Mouse (Mus musculus) Patski (cell line): Measurements from ENCODE around the gene She. TPM values are rescaled to one million over a fixed set of nuclear protein-coding genes. Genes with fewer than 3 reads are reported as not detected.
"Not testable (repeated sequence)": the region's sequence is repeated elsewhere in the genome, so short reads cannot be mapped to it uniquely, and the experiment has no call there.

Experiments
- ATAC-seq: fragments of 100-300 bp; one replicate; pipeline ENCODE4 v1.8.0; 2021
- CTCF ChIA-PET: fragments of 350-600 bp; sonication (Branson Sonifier 250); formaldehyde crosslinking; loops from one replicate; lab custom pipeline; 2022; ENCODE audit warnings: inconsistent platforms; lab: Charles Lee
- POLR2A ChIA-PET: fragments of 350-600 bp; sonication (Branson Sonifier 250); formaldehyde crosslinking; loops from one replicate; lab custom pipeline; 2022; ENCODE audit warnings: antibody characterized with exemption, inconsistent platforms; lab: Charles Lee
- DNase-seq: peaks from one replicate; pipeline ENCODE4 v3.0.0-alpha.2; 2011; ENCODE audit warnings: low read depth, low spot score
- H3K27me3 ChIP-seq: fragments of 371-371 bp; one replicate; pipeline ENCODE4 v1.5.1; 2021
- CTCF ChIP-seq: fragments of 100-300 bp; IDR thresholded peaks from one replicate; pipeline ENCODE4 v1.5.1; 2021
- in situ Hi-C: fragments of 300-500 bp; cut with MboI; formaldehyde crosslinking; loops from 3 replicates; pipeline ENCODE4 v1.11.1; 2018; ENCODE audit warnings: low pct_unique_long_range_greater_than_20kb, mixed read lengths
- polyA plus RNA-seq: library from polyadenylated mRNA; unstranded; gene quantifications from one replicate; pipeline ENCODE4 v1.2.3, GENCODE M21; 2021

She gene
- 0.03 TPM for polyA plus RNA-seq

DNA sequence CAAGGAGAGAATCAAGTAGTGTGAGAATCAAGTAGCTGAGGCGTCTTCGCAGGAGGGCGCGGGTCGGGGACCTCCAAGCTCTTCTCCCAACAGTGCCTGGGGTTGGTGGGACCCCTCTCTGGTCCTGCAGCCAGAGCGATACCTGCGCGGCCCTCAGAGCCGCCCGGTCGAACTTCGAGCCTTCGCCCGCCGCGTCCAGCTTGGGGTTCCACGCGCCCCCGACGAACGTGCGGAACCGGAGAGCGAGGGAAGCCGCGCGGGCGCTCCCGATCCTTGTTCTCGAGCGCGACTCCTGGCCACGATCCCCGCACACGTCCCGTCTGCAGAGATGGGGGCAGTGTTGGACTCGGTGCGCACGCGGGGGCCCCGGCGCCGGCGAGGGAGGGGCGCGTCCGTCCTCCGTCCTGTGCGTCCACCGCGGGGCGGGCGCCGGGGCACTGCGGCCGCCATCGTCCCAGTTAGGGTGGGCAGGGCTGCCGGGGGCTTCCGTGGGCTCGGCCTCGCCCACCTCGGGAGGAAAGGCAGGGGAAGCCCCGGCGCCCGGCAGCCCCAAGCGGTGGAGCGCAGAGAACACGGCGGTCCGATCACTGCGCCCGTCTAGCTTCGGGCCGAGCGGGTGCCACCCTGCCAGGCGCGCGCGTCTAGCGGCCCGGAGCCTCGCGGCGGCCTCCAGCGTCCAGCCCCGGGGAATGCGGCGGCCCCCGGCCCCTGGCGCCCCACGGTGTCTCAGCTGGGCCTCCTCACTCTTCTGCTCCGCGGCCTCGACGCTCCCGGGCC, at the start of gene She:
Gene She, plus strand, starts transcription at position 556 of the 777 bp plus-strand sequence.
- no peak for ATAC-seq
- no peak for DNase-seq
- ChIA-PET POLR2A (no interaction called here), CTCF (interaction anchor here (1.2 to 1.6 kb wide), 2 partner anchors 12 to 27 kb away, joined by 3 to 4 read pairs; no protein-coding TSS in a partner anchor)
- in situ Hi-C loops: no loop called here
- no peak for TF ChIP-seq CTCF
- peaks cover 72% of the 10 kb centered on the region for H3K27me3 ChIP-seq

DNA sequence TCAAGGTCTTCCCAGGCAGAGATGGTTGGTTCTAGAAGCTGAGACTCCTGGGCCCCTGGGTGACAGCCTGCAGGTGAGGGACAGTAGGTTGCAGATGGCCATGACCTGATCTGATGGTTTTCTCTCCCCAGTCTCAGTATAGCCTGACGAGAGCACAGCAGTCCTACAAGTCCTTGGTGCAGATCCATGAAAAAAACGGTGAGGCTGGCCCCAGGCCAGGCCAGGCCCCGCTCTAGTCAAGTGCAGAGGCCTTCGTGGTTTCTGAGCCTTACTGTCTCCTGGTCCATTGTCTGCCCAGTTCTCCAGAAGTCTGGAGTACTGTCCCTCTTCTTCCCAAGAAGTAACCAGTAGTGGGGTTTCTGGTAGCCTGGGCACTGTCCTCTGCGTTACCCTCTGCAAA, 49.5 kb upstream of the She start:
- no peak for ATAC-seq
- no peak for TF ChIP-seq CTCF
- CTCF ChIA-PET: no interaction called here
- POLR2A ChIA-PET: no interaction called here
- no peak for DNase-seq
- H3K27me3 ChIP-seq: no peaks in the 10 kb centered on the region
- in situ Hi-C loops: no loop called here

DNA sequence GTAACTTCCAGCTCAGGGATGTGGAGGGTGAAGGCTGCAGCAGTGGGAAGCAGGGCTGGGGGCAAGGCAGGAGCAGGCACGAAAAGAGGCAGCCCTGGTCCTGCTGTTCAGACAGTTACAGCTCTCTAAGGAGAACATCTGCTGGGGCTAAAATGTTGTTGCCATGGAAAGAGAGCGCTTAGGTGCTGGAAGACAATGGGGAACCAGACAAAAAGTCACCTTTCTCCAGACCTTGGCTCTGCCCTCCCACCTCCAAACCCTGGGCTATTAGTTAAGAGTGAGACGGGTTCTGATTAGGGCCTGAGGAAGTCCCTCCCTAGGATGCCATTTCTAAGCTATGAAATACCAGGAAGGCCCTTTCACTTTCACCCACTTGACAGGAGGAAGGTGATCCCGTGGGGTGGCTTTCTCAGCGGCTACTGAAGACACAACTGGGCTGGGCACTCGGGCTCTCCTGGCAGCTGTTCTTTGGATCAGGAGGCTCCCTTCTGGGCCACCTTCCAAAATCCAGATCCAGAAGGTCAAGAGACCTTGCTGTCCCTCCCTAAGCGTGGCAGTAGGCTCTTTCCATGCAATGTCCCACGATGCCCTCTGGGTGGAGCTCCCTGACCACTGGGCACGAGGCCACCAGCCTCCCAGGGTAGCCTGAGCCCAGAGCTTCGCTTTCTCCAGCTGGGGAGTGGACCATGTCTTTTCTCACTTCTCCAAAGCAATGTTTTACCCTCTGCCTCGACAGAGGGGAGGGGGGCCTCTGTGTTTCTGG, 46.0 kb upstream of the She start:
- in situ Hi-C loops: loop anchor here (5.0 kb wide), 2 partner anchors 67 to 292 kb away; no protein-coding TSS in a partner anchor
- no peak for TF ChIP-seq CTCF
- H3K27me3 ChIP-seq: no peaks in the 10 kb centered on the region
- peak; percentile 34 for DNase-seq
- POLR2A ChIA-PET: interaction anchor here (1.0 to 1.8 kb wide), 3 partner anchors 9 to 128 kb away, joined by 3 to 6 read pairs (median 3); partner anchors contain the start of gene Il6ra
- CTCF ChIA-PET: interaction anchor here (0.7 to 4.5 kb wide), 30 partner anchors 9 to 292 kb away, joined by 3 to 58 read pairs (median 4); partner anchors contain the start of genes Atp8b2, Il6ra and Ube2q1
- ATAC-seq: peak; percentile 76

DNA sequence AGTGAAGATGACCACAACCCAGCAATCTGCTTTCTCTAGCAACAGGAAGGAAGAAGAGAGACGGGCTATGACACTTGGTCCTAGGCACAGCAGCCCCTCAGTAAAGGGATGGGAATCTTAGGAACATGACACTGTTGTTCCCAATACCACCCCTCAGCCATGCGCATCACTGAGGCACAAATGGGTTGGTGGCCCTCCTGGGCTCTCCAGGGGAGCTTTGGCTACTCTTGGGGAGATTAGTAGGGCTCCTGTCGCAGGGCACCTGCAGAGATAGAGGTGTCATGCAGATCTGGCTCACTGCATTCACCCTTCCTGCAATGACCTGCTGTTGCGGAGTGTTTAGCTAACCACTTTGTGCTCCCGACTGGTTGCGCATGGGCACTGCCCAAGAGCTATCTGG, 44.9 kb upstream of the She start:
- in situ Hi-C loops: loop anchor here (5.0 kb wide), 2 partner anchors 66 to 291 kb away; no protein-coding TSS in a partner anchor
- CTCF ChIA-PET: interaction anchor here (0.8 to 4.5 kb wide), 8 partner anchors 9 to 178 kb away, joined by 3 to 58 read pairs (median 10); partner anchors contain the start of genes Atp8b2 and Ube2q1
- ATAC-seq (no peak), DNase-seq (no peak)
- no peak for TF ChIP-seq CTCF
- POLR2A ChIA-PET: interaction anchor here (0.6 kb wide), 1 partner anchor 1514 kb away, joined by 3 read pairs; no protein-coding TSS in a partner anchor
- no peaks in the 10 kb centered on the region for H3K27me3 ChIP-seq

DNA sequence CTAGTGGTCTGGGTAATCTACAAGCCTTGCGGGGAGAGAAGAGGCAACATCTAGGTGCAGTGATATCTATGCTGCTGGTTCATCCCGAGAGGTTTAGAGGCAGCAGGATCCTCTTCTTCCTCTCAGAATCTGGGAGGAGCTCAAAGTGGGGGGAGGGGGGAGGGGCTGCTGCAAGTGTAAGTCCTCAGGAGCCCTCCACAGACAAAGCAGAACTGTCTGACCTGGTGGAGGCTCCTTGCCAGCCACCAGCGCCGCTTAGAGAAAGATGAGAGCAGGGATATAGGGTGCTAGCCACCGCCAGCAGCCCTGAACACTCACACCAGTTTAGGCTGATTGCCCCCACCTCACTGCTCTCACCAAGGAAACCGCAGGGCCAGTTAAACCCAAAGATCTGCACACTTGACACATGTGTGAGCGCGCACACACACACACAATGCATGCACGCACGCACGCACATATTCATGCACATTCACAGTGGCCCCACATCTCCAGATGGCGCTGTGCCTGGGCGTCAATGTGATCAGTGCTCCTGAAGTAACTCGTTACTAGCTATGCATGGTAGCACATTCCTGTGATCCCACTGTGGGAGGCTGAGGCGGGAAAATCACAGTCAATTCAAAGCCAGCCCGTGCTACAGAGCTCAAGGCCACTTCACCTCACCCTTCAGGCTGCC, 42.4 kb upstream of the She start:
- ATAC-seq (no peak), DNase-seq (no peak)
- ChIA-PET CTCF (interaction anchor here (1.1 to 1.9 kb wide), 2 partner anchors 22 to 69 kb away, joined by 3 to 4 read pairs; no protein-coding TSS in a partner anchor), POLR2A (interaction anchor here (0.5 kb wide), 1 partner anchor 291 kb away, joined by 3 read pairs; no protein-coding TSS in a partner anchor)
- TF ChIP-seq CTCF: no peak
- no peaks in the 10 kb centered on the region for H3K27me3 ChIP-seq
- in situ Hi-C loops: loop anchor here (5.0 kb wide), 2 partner anchors 63 to 288 kb away; no protein-coding TSS in a partner anchor

DNA sequence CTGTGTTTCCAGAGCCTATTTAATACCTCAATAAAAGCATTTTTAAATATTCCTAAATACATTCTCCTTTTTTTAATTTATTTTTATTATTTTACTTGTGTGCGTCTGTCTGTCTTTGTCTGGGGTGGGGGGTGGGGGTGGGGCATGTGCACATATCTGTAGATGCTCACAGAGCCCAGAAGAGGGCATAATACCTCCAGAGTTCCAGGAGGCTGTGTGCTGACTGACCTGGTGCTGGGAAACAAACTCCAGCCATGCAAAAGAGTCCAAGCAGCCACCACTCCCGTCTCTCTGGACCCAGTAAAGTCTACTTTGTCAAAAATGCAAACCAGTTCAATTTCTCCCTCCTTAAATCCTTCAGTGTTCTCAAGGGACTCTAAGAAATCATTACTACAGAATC, 36.6 kb upstream of the She start:
- ATAC-seq: no peak
- no peak for TF ChIP-seq CTCF

DNA sequence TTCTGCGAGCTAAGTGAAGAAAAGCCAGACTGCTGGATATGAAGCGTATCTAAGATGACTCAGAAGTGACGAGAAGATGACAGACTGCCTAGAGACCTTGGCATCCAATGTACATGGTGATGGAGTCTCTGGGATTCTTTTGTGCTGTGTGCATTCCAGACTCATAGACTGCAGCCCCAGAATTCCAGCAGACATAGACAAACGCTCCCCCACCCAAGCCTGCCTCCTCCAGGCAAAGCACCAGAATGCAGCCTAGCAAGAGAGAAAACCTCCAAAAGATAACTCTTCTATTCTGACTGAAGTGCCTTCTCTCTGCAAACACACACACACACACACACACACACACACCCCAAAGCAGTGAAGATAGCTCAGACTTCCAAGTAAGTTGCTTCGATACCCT, 35.4 kb upstream of the She start:
- in situ Hi-C loops: no loop called here
- H3K27me3 ChIP-seq: no peaks in the 10 kb centered on the region
- no peak for DNase-seq
- ChIA-PET CTCF (interaction anchor here (1.2 to 1.5 kb wide), 4 partner anchors 9 to 63 kb away, joined by 3 to 7 read pairs (median 4); no protein-coding TSS in a partner anchor), POLR2A (no interaction called here)
- peak; percentile 72 for TF ChIP-seq CTCF
- peak; percentile 39 for ATAC-seq

More for the DNA sequence above, 36.6 kb upstream of the She start:
- H3K27me3 ChIP-seq: no peaks in the 10 kb centered on the region
- in situ Hi-C loops: no loop called here
- ChIA-PET POLR2A (no interaction called here), CTCF (interaction anchor here (0.8 to 1.2 kb wide), 2 partner anchors 9 to 64 kb away, joined by 3 read pairs; no protein-coding TSS in a partner anchor)
- DNase-seq: no peak

DNA sequence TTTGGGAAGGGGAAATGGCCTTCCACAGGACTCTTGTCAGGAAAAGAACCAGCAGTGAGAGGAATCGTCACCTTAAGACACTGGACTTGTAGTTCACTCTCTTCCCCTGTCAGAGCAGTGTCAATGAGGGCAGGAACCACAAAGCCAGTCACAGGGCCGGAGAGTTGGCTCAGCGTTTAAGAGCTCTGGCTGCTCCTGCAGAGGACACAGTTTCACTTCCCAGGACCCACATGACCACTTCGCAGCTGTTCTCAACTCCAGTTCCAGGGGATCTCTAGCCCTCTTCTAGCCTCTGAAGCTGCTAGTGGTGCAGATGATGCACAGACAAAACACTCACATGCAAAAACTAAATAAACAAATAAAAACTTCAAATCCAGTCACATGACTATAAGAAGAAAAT, 34.8 kb upstream of the She start:
- in situ Hi-C loops: no loop called here
- DNase-seq (no peak), ATAC-seq (no peak)
- POLR2A ChIA-PET: no interaction called here
- CTCF ChIA-PET: interaction anchor here (1.2 to 1.5 kb wide), 4 partner anchors 10 to 62 kb away, joined by 3 to 7 read pairs (median 4); no protein-coding TSS in a partner anchor
- no peak for TF ChIP-seq CTCF
- no peaks in the 10 kb centered on the region for H3K27me3 ChIP-seq

DNA sequence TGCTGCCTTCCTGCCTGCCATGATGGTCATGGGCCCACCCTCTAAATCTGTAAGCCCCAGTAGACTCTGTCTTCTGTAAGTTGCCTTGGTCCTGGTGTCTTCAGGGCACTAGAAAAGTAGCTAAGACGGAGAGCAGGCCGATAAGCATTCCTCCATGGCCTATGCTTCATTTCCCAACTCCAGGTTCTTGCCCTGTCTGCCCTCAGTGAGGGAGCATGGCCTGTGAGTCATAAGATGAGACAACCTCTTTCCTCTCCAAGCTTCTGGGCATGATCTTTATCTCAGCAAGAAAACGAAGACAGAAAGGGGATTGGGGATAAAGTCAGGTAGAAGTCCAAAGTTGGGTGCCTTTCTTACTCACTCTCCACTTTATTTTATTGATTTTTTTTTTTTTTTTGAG, 32.7 kb upstream of the She start:
- ATAC-seq: no peak
- CTCF ChIA-PET: interaction anchor here (0.8 to 1.4 kb wide), 4 partner anchors 9 to 18 kb away, joined by 3 to 4 read pairs (median 3); no protein-coding TSS in a partner anchor
- no peak for TF ChIP-seq CTCF
- H3K27me3 ChIP-seq: no peaks in the 10 kb centered on the region
- DNase-seq: no peak
- POLR2A ChIA-PET: no interaction called here
- in situ Hi-C loops: no loop called here

DNA sequence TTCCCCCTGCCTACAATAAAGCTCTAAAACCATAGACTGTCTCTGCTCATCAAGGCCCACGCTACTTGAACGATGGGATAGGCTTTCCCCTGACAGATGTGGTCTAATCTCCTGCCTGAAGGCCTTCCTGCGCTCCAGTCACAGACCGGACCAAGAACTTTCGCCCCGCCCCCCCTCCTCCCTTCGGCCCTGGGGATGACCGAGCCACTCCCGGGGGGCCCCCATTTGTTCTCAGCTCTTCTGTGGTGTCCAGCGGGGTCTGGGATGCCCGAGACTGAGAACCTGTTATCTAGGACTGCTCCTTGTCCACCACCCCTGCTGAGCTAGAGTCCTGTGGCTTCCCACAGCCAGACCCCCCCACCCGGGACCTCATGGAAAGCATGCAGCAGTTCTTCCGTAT, 31.7 kb upstream of the She start:
- in situ Hi-C loops: no loop called here
- no peak for ATAC-seq
- peaks cover 4% of the 10 kb centered on the region for H3K27me3 ChIP-seq
- no peak for DNase-seq
- ChIA-PET CTCF (interaction anchor here (1.3 to 1.8 kb wide), 3 partner anchors 12 to 17 kb away, joined by 3 to 7 read pairs (median 3); no protein-coding TSS in a partner anchor), POLR2A (no interaction called here)
- no peak for TF ChIP-seq CTCF

DNA sequence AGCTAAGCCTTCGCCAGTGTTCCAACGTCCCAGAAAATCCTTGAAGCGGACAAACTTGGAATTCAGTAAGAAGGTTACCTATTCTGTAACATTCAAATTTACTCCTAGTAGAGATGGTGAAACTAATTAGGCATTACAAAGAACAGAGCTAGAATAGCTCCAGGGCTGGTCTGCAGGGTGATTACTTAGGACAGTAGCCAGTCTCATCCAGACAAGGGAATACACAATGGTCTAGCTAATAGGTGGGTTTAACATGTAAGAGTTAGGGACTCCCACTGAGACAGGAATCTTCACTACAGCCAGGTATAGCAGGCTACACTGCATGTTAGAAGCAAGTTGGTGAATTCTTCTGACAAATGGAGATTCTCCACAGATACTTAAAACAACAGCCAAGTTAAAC, 31.1 kb upstream of the She start:
- DNase-seq, in situ Hi-C loops, ATAC-seq: not testable (repeated sequence)

More for the DNA sequence above, 31.1 kb upstream of the She start:
- CTCF ChIA-PET: interaction anchor here (1.3 to 1.8 kb wide), 5 partner anchors 11 to 86 kb away, joined by 3 to 7 read pairs (median 3); no protein-coding TSS in a partner anchor
- POLR2A ChIA-PET, H3K27me3 ChIP-seq: not testable (repeated sequence)
